Mouse (Mus musculus) monocyte, adult 5-6 weeks (primary cell): ENCODE data around the gene Mrps18a. TPM values are rescaled to one million over a fixed set of nuclear protein-coding genes. Genes with fewer than 3 reads are reported as not detected.
A peak's percentile ranks its signal among the peaks of the same experiment; 100 is the strongest.

Experiments
- ATAC-seq: fragments of 153-309, 156-312 bp; replicated peaks from 2 replicates; pipeline ENCODE4 v1.8.0; 2017; ENCODE audit warnings: mild to moderate bottlenecking; ENCODE audit not compliant: low TSS enrichment, insufficient number of reproducible peaks, severe bottlenecking, poor library complexity, low FRiP score
- total RNA-seq: library from RNA; stranded (forward); fragments of 200-1000, 200-491, 200-594 nt; gene quantifications from 3 replicates; pipeline ENCODE4 v1.2.3, GENCODE M21; 2017

Gene Mrps18a
- total RNA-seq, 1 experiment from 2014 or later: 38.0 TPM

DNA sequence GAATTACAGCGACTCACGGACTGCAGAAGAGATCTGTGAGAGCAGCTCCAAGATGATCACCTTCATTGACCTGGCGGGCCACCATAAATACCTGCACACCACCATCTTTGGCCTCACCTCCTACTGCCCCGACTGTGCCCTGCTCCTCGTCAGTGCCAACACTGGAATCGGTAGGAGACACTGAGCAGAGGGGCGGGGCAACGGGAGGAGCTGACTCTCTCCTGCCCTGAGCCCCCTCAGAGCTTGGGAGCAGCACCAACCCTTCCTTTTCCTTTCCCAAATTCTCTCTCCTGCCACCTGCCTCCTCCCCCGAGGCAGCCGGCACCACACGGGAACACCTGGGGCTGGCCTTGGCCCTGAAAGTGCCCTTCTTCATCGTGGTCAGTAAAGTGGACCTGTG lies 54.7 kb downstream of the Mrps18a start:
- no peak for ATAC-seq

DNA sequence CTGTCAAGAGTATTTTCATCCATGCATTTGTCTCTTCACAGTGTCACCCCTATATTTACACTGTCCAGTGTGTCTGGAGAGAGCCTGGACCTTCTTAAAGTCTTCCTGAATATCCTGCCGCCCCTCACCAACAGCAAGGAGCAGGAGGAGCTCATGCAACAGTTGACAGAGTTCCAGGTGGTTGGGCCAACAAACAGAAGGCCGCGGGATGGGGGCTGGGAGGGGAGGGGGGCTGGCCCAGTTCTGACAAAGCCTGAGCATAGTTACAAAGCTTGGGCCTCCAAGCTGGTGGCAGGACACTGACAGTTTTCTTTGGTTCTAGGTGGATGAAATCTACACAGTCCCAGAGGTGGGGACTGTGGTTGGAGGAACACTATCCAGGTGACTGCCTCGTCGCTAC lies 55.5 kb downstream of the Mrps18a start:
- no peak for ATAC-seq

GRCm38 (mm10) chr17:46167014-46167413 lies 56.2 kb downstream of the Mrps18a start:
- no peak for ATAC-seq

- ATAC-seq: no peak
These were observed 57.5 kb downstream of the Mrps18a start for GRCm38 (mm10) chr17:46168318-46168717.

- ATAC-seq: no peak
These were observed 58.0 kb downstream of the Mrps18a start for GRCm38 (mm10) chr17:46168768-46169167.

GRCm38 (mm10) chr17:46170538-46170937 lies 59.8 kb downstream of the Mrps18a start:
- peak; percentile 54; the same call in 1 of the 2 replicates for ATAC-seq

Other genes starting within 250 kb of the Mrps18a start
- gene Vegfa, start 78.6 kb upstream of the Mrps18a start, total RNA-seq: 16.5 to 56.6 TPM (median 24.3 TPM) in 3 replicates
- 1.5 TPM in 1 of 3 replicates, not detected in the others for gene Rsph9, start 33.2 kb downstream of the Mrps18a start, total RNA-seq
- 4.2 to 10.8 TPM (median 6.1 TPM) in 3 replicates for gene Mad2l1bp, start 42.6 kb downstream of the Mrps18a start, total RNA-seq
- 84.1 to 127 TPM (median 93.1 TPM) in 3 replicates for gene Gtpbp2, start 50.0 kb downstream of the Mrps18a start, total RNA-seq
- 7.5 to 15.6 TPM (median 7.7 TPM) in 3 replicates for gene Polh, start 91.7 kb downstream of the Mrps18a start, total RNA-seq
- gene Xpo5, start 91.8 kb downstream of the Mrps18a start, total RNA-seq: 20.3 to 29.2 TPM (median 21.2 TPM) in 3 replicates
- 37.2 to 47.6 TPM (median 42.7 TPM) in 3 replicates for gene Polr1c, start 137.1 kb downstream of the Mrps18a start, total RNA-seq
- gene Yipf3, start 137.1 kb downstream of the Mrps18a start, total RNA-seq: 57.8 to 85.4 TPM (median 76.1 TPM) in 3 replicates
- gene Lrrc73, start 142.5 kb downstream of the Mrps18a start, total RNA-seq: 0.58 TPM in 1 of 3 replicates, not detected in the others
- gene Tjap1, start 172.0 kb downstream of the Mrps18a start, total RNA-seq: 14.6 to 18.0 TPM (median 18.0 TPM) in 3 replicates
- gene Dlk2, start 186.4 kb downstream of the Mrps18a start, total RNA-seq: not detected in 3 replicates
- 2.8 to 3.4 TPM (median 3.0 TPM) in 3 replicates for gene Abcc10, start 217.4 kb downstream of the Mrps18a start, total RNA-seq